Mouse (Mus musculus) retina, embryonic 14.5 days (tissue): Measurements from ENCODE around the gene Magi1.

Experiments used
- DNase-seq: peaks from one replicate; pipeline ENCODE4 v3.0.0-alpha.2; 2015; ENCODE audit warnings: low spot score

Gene Magi1

GRCm38 (mm10) chr6:93979241-93979640, 304.5 kb downstream of the Magi1 start:
- DNase-seq, result no peak

- DNase-seq, result no peak
Observed at GRCm38 (mm10) chr6:93968721-93969120, 315.0 kb downstream of the Magi1 start.

- DNase-seq, result no peak
Observed at GRCm38 (mm10) chr6:93962757-93963336, 320.9 kb downstream of the Magi1 start.

GRCm38 (mm10) chr6:93961782-93962181, 321.9 kb downstream of the Magi1 start:
- DNase-seq, result no peak

GRCm38 (mm10) chr6:93957172-93957571, 326.5 kb downstream of the Magi1 start:
- DNase-seq, result peak; percentile 51

GRCm38 (mm10) chr6:93946612-93947011, 337.1 kb downstream of the Magi1 start:
- DNase-seq, result no peak

GRCm38 (mm10) chr6:93936359-93936758, 347.4 kb downstream of the Magi1 start:
- DNase-seq, result no peak

GRCm38 (mm10) chr6:93935793-93936192, 347.9 kb downstream of the Magi1 start:
- DNase-seq, result no peak

GRCm38 (mm10) chr6:93934700-93935099, 349.0 kb downstream of the Magi1 start:
- DNase-seq, result no peak

- no peak for DNase-seq
Observed at GRCm38 (mm10) chr6:93924568-93924967, 359.1 kb downstream of the Magi1 start.

GRCm38 (mm10) chr6:93923972-93924371, 359.7 kb downstream of the Magi1 start:
- DNase-seq, result peak; percentile 28

- DNase-seq, result peak; percentile 11
Observed at GRCm38 (mm10) chr6:93923351-93923750, 360.4 kb downstream of the Magi1 start.

- DNase-seq, result no peak
Observed at GRCm38 (mm10) chr6:93922931-93923330, 360.8 kb downstream of the Magi1 start.

GRCm38 (mm10) chr6:93913226-93913861, 370.4 kb downstream of the Magi1 start:
- peak; percentile 76 for DNase-seq

- peak; percentile 87 for DNase-seq
Observed at GRCm38 (mm10) chr6:93912582-93913225, 371.0 kb downstream of the Magi1 start.

- no peak for DNase-seq
Observed at GRCm38 (mm10) chr6:93912003-93912581, 371.6 kb downstream of the Magi1 start.

- DNase-seq, result peak; percentile 24
Observed at GRCm38 (mm10) chr6:93911420-93911819, 372.3 kb downstream of the Magi1 start.

GRCm38 (mm10) chr6:93909976-93910375, 373.7 kb downstream of the Magi1 start:
- no peak for DNase-seq

- DNase-seq, result no peak
Observed at GRCm38 (mm10) chr6:93904987-93905386, 378.7 kb downstream of the Magi1 start.

GRCm38 (mm10) chr6:93902239-93902638, 381.5 kb downstream of the Magi1 start:
- DNase-seq, result no peak

- DNase-seq, result no peak
Observed at GRCm38 (mm10) chr6:93901408-93901807, 382.3 kb downstream of the Magi1 start.

- DNase-seq, result no peak
Observed at GRCm38 (mm10) chr6:93897512-93897911, 386.2 kb downstream of the Magi1 start.

GRCm38 (mm10) chr6:93895721-93896120, 388.0 kb downstream of the Magi1 start:
- no peak for DNase-seq
